Mouse (Mus musculus) kidney, embryonic 14.5 days (tissue): ENCODE measurements around the gene Gas1. TPM values are rescaled to one million over a fixed set of nuclear protein-coding genes. Genes with fewer than 3 reads are reported as not detected.

Source experiments
- ATAC-seq: fragments of 200-750 bp; cut with Nextera tagmentation; 2 replicates; pipeline ENCODE4 v1.8.0; 2017; ENCODE audit warnings: moderate number of reproducible peaks, mild to moderate bottlenecking, moderate TSS enrichment, moderate library complexity; ENCODE audit not compliant: low FRiP score, low TSS enrichment
- H3K27ac ChIP-seq: fragments of 300-500 bp; sonication (generic); 2 replicates; pipeline ENCODE4 v1.5.1; 2014; ENCODE audit warnings: low read depth, mild to moderate bottlenecking, low read length, moderate library complexity, mixed read lengths
- H3K27me3 ChIP-seq: fragments of 300-500 bp; sonication (generic); 2 replicates; pipeline ENCODE4 v1.6.1; 2014; ENCODE audit warnings: mild to moderate bottlenecking, low read length; ENCODE audit not compliant: control insufficient read depth, insufficient read depth
- H3K36me3 ChIP-seq: fragments of 300-500 bp; sonication (generic); 2 replicates; pipeline ENCODE4 v1.6.1; 2014; ENCODE audit warnings: low read length, mixed read lengths; ENCODE audit not compliant: control insufficient read depth, insufficient read depth
- H3K4me1 ChIP-seq: fragments of 300-500 bp; sonication (generic); 2 replicates; pipeline ENCODE4 v1.6.1; 2014; ENCODE audit warnings: low read length, mixed read lengths; ENCODE audit not compliant: control insufficient read depth, insufficient read depth
- H3K4me2 ChIP-seq: fragments of 300-500 bp; sonication (generic); replicated peaks from 2 replicates; pipeline ENCODE4 v1.6.1; 2014; ENCODE audit warnings: low read depth, mild to moderate bottlenecking, low read length
- H3K4me3 ChIP-seq: fragments of 300-500 bp; sonication (generic); 2 replicates; pipeline ENCODE4 v1.5.1; 2014; ENCODE audit warnings: mild to moderate bottlenecking, low read length
- H3K9ac ChIP-seq: fragments of 300-500 bp; sonication (generic); 2 replicates; pipeline ENCODE4 v1.6.1; 2014; ENCODE audit warnings: low read depth, mild to moderate bottlenecking, low read length, moderate library complexity
- H3K9me3 ChIP-seq: fragments of 300-500 bp; sonication (generic); 2 replicates; pipeline ENCODE4 v1.6.1; 2016; ENCODE audit warnings: low read length; ENCODE audit not compliant: control insufficient read depth
- WGBS: fragments of 180-500 bp; shearing (Covaris S2); extraction: QIAGEN DNeasy Blood & Tissue Kit; methylation state at CpG from one replicate; pipeline ENCODE4 v1.1.7; 2014; 5-methylcytosine and 5-hydroxymethylcytosine counted together
- polyA plus RNA-seq: library from polyadenylated mRNA; unstranded; fragments of >200 nt; fragmentation: Nextera tagmentation; extraction: Ambion mirVana; gene quantifications from 2 replicates; pipeline ENCODE4 v1.2.1, GENCODE M21; 2014

Gas1 gene
- polyA plus RNA-seq, 1 experiment from 2014 or later: 143 TPM

DNA sequence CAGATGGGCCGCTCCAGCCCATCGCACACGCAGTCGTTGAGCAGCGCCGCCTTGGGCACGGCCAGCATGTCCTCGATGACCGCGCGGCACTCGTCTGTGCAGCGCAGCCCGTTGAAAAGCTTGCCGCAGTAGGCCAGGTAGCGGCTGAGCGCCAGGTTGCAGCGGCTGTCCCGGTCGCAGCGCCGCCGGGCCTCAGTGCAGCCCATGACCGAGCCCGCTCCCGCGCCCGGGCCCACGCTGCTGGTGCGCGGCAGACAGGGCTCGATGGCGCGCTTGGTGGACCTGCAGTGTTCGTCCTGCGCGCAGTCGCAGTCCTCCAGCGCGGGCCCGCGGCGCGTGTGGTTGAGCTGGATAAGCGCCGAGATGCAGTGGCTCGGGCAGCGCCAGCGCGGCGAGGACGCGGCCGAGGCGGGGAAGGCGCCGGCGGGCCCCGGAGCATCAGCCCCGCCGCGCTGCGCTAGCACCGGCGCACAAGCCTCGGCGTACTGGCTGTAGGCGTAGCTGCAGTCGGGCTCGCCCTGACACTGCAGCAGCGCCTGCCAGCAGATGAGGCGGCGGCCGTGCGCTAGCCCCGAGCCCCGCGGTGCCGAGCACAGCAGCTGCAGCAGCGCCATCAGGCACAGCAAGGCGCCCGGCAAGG is 909 bp downstream of the Gas1 start:
- WGBS: 0% methylated on average over 66 of the region's 82 CpGs
- Histone ChIP-seq H3K27me3 (no peaks in the 10 kb centered on the region), H3K27ac (peak overlapping the region; percentile 99), H3K4me1 (peaks cover 21% of the 10 kb centered on the region), H3K9ac (peak overlapping the region; percentile 99), H3K4me2 (peak overlapping the region; percentile 72), H3K9me3 (no peaks in the 10 kb centered on the region), H3K4me3 (peak overlapping the region; percentile 82), H3K36me3 (no peaks in the 10 kb centered on the region)
- ATAC-seq: peak; percentile 5; the same call in 1 of the 2 replicates

- no peaks in the 10 kb centered on the region for H3K27me3 ChIP-seq
- H3K4me1 ChIP-seq: peaks cover 22% of the 10 kb centered on the region
- no peaks in the 10 kb centered on the region for H3K9me3 ChIP-seq
- ATAC-seq: no peak
- no peaks in the 10 kb centered on the region for H3K36me3 ChIP-seq
- WGBS: under 1% methylated on average over 59 of the region's 59 CpGs
- H3K4me2 ChIP-seq: peak overlapping the region; percentile 72
- H3K4me3 ChIP-seq: peak overlapping the region; percentile 82
- peak overlapping the region; percentile 99 for H3K9ac ChIP-seq
- H3K27ac ChIP-seq: peak overlapping the region; percentile 99
Observed at GRCm38 (mm10) chr13:60175490-60176135, 1.6 kb downstream of the Gas1 start.

GRCm38 (mm10) chr13:60174953-60175352 is 2.2 kb downstream of the Gas1 start:
- Histone ChIP-seq H3K9me3 (no peaks in the 10 kb centered on the region), H3K4me3 (peak overlapping the region; percentile 82), H3K27ac (peak overlapping the region; percentile 99), H3K9ac (peak overlapping the region; percentile 99), H3K4me2 (peak overlapping the region; percentile 72), H3K27me3 (no peaks in the 10 kb centered on the region), H3K4me1 (peaks cover 22% of the 10 kb centered on the region), H3K36me3 (no peaks in the 10 kb centered on the region)
- ATAC-seq: no peak
- under 1% methylated on average over 7 of the region's 7 CpGs for WGBS

DNA sequence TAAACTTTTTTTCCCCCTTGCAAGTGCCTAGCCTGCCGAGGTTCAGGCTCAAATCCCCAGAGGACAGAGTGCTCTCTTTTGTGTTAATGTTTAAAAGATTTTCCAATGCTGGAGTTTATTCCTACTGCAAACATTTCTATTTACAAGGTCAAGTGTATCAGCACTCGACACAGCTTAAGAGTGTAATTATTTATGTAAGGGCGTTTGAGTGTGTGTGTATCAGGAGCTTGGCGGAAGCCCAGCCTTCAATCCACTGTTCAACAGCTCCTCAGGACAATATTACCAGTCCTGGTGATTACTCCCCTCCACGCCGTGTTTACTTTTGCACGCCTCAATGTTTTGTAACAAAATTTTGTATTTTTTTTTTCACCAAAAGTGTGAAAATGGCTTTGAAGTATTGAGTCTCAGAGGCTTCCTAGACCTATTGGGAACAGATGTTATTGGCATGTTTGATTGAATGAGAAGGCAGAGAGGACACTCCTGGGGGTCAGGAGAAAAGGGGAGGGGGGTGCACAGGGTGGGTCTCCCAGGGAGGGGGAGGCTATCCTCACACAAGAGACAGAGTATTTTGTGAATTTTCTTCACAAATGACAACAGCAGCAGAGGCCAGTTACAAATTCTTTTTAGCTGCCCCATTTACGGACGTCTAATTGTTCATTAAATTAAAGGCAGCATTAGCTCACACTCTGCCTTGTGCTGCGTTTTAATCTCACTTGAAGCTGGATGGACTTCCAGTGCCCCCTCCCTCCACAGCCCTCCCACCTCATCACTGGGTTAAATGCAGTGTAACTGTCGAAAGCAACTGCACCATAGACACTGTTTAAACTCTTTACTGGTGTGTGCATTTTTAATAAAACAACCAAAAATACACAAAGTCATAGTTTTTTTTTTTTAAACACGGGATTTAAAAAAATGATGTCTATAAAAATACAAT is 3.3 kb downstream of the Gas1 start:
- no peaks in the 10 kb centered on the region for H3K27me3 ChIP-seq
- no peaks in the 10 kb centered on the region for H3K9me3 ChIP-seq
- peak overlapping the region; percentile 74; the same call in 1 of the 2 replicates for H3K27ac ChIP-seq
- H3K4me1 ChIP-seq: peaks cover 22% of the 10 kb centered on the region
- ATAC-seq: no peak
- H3K9ac ChIP-seq: peak overlapping the region; percentile 99
- 13% methylated on average over 12 of the region's 12 CpGs for WGBS
- H3K4me3 ChIP-seq: peak overlapping the region; percentile 82
- no peaks in the 10 kb centered on the region for H3K36me3 ChIP-seq
- H3K4me2 ChIP-seq: peak overlapping the region; percentile 72

- H3K4me3 ChIP-seq: peak overlapping the region; percentile 82; the same call in 1 of the 2 replicates
- H3K9me3 ChIP-seq: no peaks in the 10 kb centered on the region
- peaks cover 22% of the 10 kb centered on the region for H3K4me1 ChIP-seq
- 8% methylated on average over 3 of the region's 3 CpGs for WGBS
- H3K27me3 ChIP-seq: no peaks in the 10 kb centered on the region
- H3K36me3 ChIP-seq: no peaks in the 10 kb centered on the region
- H3K9ac ChIP-seq: peak overlapping the region; percentile 99; the same call in 1 of the 2 replicates
- ATAC-seq: no peak
- peak overlapping the region; percentile 74; the same call in 1 of the 2 replicates for H3K27ac ChIP-seq
- peak overlapping the region; percentile 72 for H3K4me2 ChIP-seq
Observed at GRCm38 (mm10) chr13:60173186-60173585, 4.0 kb downstream of the Gas1 start.

DNA sequence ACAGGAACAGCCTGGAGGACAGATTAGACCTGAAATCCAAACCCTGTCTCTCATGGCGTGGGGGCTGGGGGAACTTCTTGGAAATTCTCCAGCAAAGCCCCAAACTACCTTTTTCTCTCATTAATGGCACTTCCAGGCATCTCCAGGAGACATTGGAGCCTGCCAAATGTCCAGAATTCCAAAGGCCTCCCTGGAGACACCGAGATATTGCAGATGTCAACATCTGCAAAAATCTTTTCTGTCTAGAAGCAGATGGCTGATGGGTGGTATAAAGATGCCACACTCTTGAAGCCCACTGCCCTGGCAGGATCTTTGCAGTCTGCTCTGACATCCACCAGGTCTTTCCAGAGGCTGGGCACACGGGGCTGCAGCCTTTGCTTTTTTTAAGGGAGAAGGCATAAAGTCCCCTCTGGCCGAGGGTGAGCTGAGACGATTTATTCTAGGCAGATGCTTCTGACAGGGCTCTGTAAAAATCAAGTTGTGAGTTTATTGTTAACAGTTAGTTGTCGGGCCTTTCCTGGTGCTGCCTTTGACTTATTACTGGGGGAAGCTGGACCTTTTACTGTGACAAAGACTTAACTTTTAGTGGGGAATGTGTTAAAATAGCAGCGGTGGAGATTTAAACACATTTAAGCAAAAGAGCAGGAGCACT is 4.7 kb downstream of the Gas1 start:
- H3K4me2 ChIP-seq: no peak overlapping the region
- H3K27ac ChIP-seq: peak overlapping the region; percentile 74; the same call in 1 of the 2 replicates
- H3K4me1 ChIP-seq: peaks cover 22% of the 10 kb centered on the region
- no peak overlapping the region for H3K4me3 ChIP-seq
- WGBS: 11% methylated on average over 7 of the region's 7 CpGs
- H3K9me3 ChIP-seq: no peaks in the 10 kb centered on the region
- no peak for ATAC-seq
- 0 out of 2 replicates have a peak overlapping the region, but pooled peaks have one; percentile 4 for H3K9ac ChIP-seq
- no peaks in the 10 kb centered on the region for H3K27me3 ChIP-seq
- no peaks in the 10 kb centered on the region for H3K36me3 ChIP-seq

DNA sequence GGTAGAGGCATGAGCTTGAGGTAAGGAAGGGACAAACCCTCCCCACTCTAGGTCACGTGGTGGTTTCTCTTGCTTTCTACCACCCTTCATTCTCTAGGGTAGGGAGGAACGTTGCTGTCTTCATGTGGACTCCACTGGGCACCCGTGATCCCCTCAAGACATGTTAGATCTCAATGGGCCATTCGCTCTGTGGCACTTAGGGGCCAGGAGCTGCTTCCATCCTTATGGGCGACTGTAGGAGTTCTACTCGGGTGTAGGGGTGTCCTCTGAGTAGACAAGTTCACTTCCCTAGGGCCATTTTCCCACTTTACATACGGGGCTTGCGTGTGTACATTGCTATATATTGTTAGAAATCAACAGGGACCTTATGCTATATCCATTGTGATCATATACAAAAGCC is 5.4 kb downstream of the Gas1 start:
- H3K4me2 ChIP-seq: no peak overlapping the region
- H3K36me3 ChIP-seq: no peaks in the 10 kb centered on the region
- H3K4me3 ChIP-seq: no peak overlapping the region
- peaks cover 22% of the 10 kb centered on the region for H3K4me1 ChIP-seq
- H3K27me3 ChIP-seq: no peaks in the 10 kb centered on the region
- ATAC-seq: no peak
- WGBS: 65% methylated on average over 8 of the region's 8 CpGs
- no peaks in the 10 kb centered on the region for H3K9me3 ChIP-seq
- no peak overlapping the region; the same call in 1 of the 2 replicates for H3K27ac ChIP-seq
- no peak overlapping the region for H3K9ac ChIP-seq

GRCm38 (mm10) chr13:60170898-60171715 is 6.1 kb downstream of the Gas1 start:
- WGBS: 51% methylated on average over 21 of the region's 21 CpGs
- Histone ChIP-seq H3K27ac (no peak overlapping the region), H3K36me3 (no peaks in the 10 kb centered on the region), H3K27me3 (no peaks in the 10 kb centered on the region), H3K4me2 (no peak overlapping the region), H3K4me3 (no peak overlapping the region), H3K9ac (no peak overlapping the region), H3K9me3 (no peaks in the 10 kb centered on the region), H3K4me1 (peaks cover 22% of the 10 kb centered on the region)
- no peak for ATAC-seq
